Mouse (Mus musculus) liver, embryonic 13.5 days (tissue): Measurements from ENCODE around the gene 1700066M21Rik. TPM values are rescaled to one million over a fixed set of nuclear protein-coding genes. Genes with fewer than 3 reads are reported as not detected.

Experiments used
- ATAC-seq: fragments of 200-750 bp; cut with Nextera tagmentation; 2 replicates; pipeline ENCODE4 v1.8.0; 2017; ENCODE audit warnings: low read depth, mild to moderate bottlenecking, moderate number of reproducible peaks, moderate library complexity
- DNase-seq: peaks from one replicate; pipeline ENCODE4 v3.0.0; 2022
- H3K27ac ChIP-seq: fragments of 300-500 bp; sonication (generic); 2 replicates; pipeline ENCODE4 v1.5.1; 2015; ENCODE audit warnings: moderate library complexity, mild to moderate bottlenecking, inconsistent platforms
- H3K27me3 ChIP-seq: fragments of 300-500 bp; sonication (generic); 2 replicates; pipeline ENCODE4 v1.6.1; 2015; ENCODE audit warnings: mild to moderate bottlenecking, inconsistent platforms
- H3K36me3 ChIP-seq: fragments of 300-500 bp; sonication (generic); 2 replicates; pipeline ENCODE4 v1.6.1; 2015; ENCODE audit warnings: mild to moderate bottlenecking, inconsistent platforms
- H3K4me1 ChIP-seq: fragments of 300-500 bp; sonication (generic); replicated peaks from 2 replicates; pipeline ENCODE4 v1.6.1; 2015; ENCODE audit warnings: inconsistent platforms
- H3K4me2 ChIP-seq: fragments of 300-500 bp; sonication (generic); 2 replicates; pipeline ENCODE4 v1.6.1; 2015; ENCODE audit warnings: inconsistent platforms, mild to moderate bottlenecking, moderate library complexity
- H3K4me3 ChIP-seq: fragments of 300-500 bp; sonication (generic); replicated peaks from 2 replicates; pipeline ENCODE4 v1.5.1; 2015; ENCODE audit warnings: mild to moderate bottlenecking, inconsistent platforms
- H3K9ac ChIP-seq: fragments of 300-500 bp; sonication (generic); 2 replicates; pipeline ENCODE4 v1.6.1; 2015; ENCODE audit warnings: mild to moderate bottlenecking, inconsistent platforms
- H3K9me3 ChIP-seq: fragments of 300-500 bp; sonication (generic); replicated peaks from 2 replicates; pipeline ENCODE4 v1.6.1; 2016; ENCODE audit warnings: inconsistent platforms
- WGBS: fragments of 180-500 bp; shearing (Covaris S2); methylation state at CpG from one replicate; pipeline ENCODE4 v1.1.7; 2015; ENCODE audit not compliant: insufficient replicate concordance; 5-methylcytosine and 5-hydroxymethylcytosine counted together
- polyA plus RNA-seq: library from polyadenylated mRNA; unstranded; fragments of >200 nt; fragmentation: Nextera tagmentation; extraction: Ambion mirVana; gene quantifications from 2 replicates; pipeline ENCODE4 v1.2.1, GENCODE M21; 2015

The 1700066M21Rik gene
- polyA plus RNA-seq, 1 experiment from 2014 or later = 8.9 TPM

- Histone ChIP-seq H3K4me1 (0 out of 2 replicates have a peak, but pooled peaks cover 2% of the 10 kb centered on the region), H3K36me3 (peaks cover 42% of the 10 kb centered on the region), H3K27me3 (no peaks in the 10 kb centered on the region), H3K4me2 (no peak overlapping the region), H3K9me3 (no peaks in the 10 kb centered on the region), H3K9ac (no peak overlapping the region), H3K4me3 (no peak overlapping the region), H3K27ac (no peak overlapping the region)
- 49% methylated on average over 3 of the region's 3 CpGs for WGBS
- ATAC-seq (no peak), DNase-seq (peak; percentile 18)
These were observed 16.6 kb downstream of the 1700066M21Rik start for GRCm38 (mm10) chr1:57394051-57394450.

GRCm38 (mm10) chr1:57400321-57400720 lies 22.9 kb downstream of the 1700066M21Rik start:
- no peak for ATAC-seq

GRCm38 (mm10) chr1:57400877-57401276 lies 23.5 kb downstream of the 1700066M21Rik start:
- Histone ChIP-seq H3K27ac (no peak overlapping the region), H3K4me3 (no peak overlapping the region), H3K27me3 (no peaks in the 10 kb centered on the region), H3K9ac (no peak overlapping the region), H3K4me2 (no peak overlapping the region), H3K36me3 (peaks cover 33% of the 10 kb centered on the region), H3K9me3 (no peaks in the 10 kb centered on the region), H3K4me1 (peaks cover 12% of the 10 kb centered on the region)
- DNase-seq (no peak), ATAC-seq (no peak)
- 80% methylated on average over 2 of the region's 2 CpGs for WGBS

More at GRCm38 (mm10) chr1:57400321-57400720, 22.9 kb downstream of the 1700066M21Rik start:
- Histone ChIP-seq H3K9ac (no peak overlapping the region), H3K4me2 (no peak overlapping the region), H3K36me3 (peaks cover 36% of the 10 kb centered on the region), H3K9me3 (no peaks in the 10 kb centered on the region), H3K4me3 (no peak overlapping the region), H3K27ac (no peak overlapping the region), H3K4me1 (peaks cover 8% of the 10 kb centered on the region), H3K27me3 (no peaks in the 10 kb centered on the region)
- WGBS = 84% methylated on average over 2 of the region's 2 CpGs
- no peak for DNase-seq

- Histone ChIP-seq H3K36me3 (peaks cover 25% of the 10 kb centered on the region), H3K27ac (no peak overlapping the region), H3K4me3 (no peak overlapping the region), H3K4me1 (peaks cover 13% of the 10 kb centered on the region), H3K9ac (no peak overlapping the region), H3K4me2 (no peak overlapping the region), H3K27me3 (no peaks in the 10 kb centered on the region), H3K9me3 (no peaks in the 10 kb centered on the region)
- 82% methylated on average over 5 of the region's 5 CpGs for WGBS
- no peak for DNase-seq
- no peak for ATAC-seq
These were observed 24.7 kb downstream of the 1700066M21Rik start for GRCm38 (mm10) chr1:57402116-57402515.

GRCm38 (mm10) chr1:57406187-57407151 lies 29.0 kb downstream of the 1700066M21Rik start, which contains the start of the genes Maip1 and Tyw5:
Gene Maip1 (plus strand): TSS chr1:57406328.
Gene Tyw5 (minus strand): TSS chr1:57407101.
- 0 out of 2 replicates have a peak, but pooled peaks cover 2% of the 10 kb centered on the region for H3K36me3 ChIP-seq
- H3K9ac ChIP-seq = peak within 1 kb of the TSS; percentile 91
- peak within 1 kb of the TSS; percentile 89 for H3K4me3 ChIP-seq
- peak within 1 kb of the TSS; percentile 84 for H3K4me2 ChIP-seq
- WGBS = under 1% methylated on average over 72 of the region's 72 CpGs
- H3K4me1 ChIP-seq = peaks cover 32% of the 10 kb centered on the region
- H3K27ac ChIP-seq = peak within 1 kb of the TSS; percentile 92
- H3K27me3 ChIP-seq = no peaks in the 10 kb centered on the region
- peak; percentile 68 for DNase-seq
- H3K9me3 ChIP-seq = no peaks in the 10 kb centered on the region
- ATAC-seq = peak; percentile 85

GRCm38 (mm10) chr1:57408994-57409393 lies 31.6 kb downstream of the 1700066M21Rik start:
- WGBS = 53% methylated on average over 2 of the region's 2 CpGs
- H3K4me1 ChIP-seq = peaks cover 32% of the 10 kb centered on the region
- no peak for DNase-seq
- no peaks in the 10 kb centered on the region for H3K9me3 ChIP-seq
- H3K27ac ChIP-seq = no peak overlapping the region
- H3K27me3 ChIP-seq = no peaks in the 10 kb centered on the region
- no peak overlapping the region for H3K4me3 ChIP-seq
- H3K9ac ChIP-seq = no peak overlapping the region
- peak overlapping the region; percentile 8; the same call in 1 of the 2 replicates for H3K4me2 ChIP-seq
- no peak for ATAC-seq
- peaks cover 25% of the 10 kb centered on the region for H3K36me3 ChIP-seq

- Histone ChIP-seq H3K27ac (no peak overlapping the region), H3K4me2 (no peak overlapping the region), H3K27me3 (no peaks in the 10 kb centered on the region), H3K4me1 (peaks cover 7% of the 10 kb centered on the region), H3K9me3 (no peaks in the 10 kb centered on the region), H3K9ac (no peak overlapping the region), H3K36me3 (peaks cover 45% of the 10 kb centered on the region), H3K4me3 (no peak overlapping the region)
- no peak for DNase-seq
- ATAC-seq = no peak
- 67% methylated on average over 2 of the region's 2 CpGs for WGBS
These were observed 36.0 kb downstream of the 1700066M21Rik start for GRCm38 (mm10) chr1:57413397-57413796.

GRCm38 (mm10) chr1:57423696-57424095 lies 46.3 kb downstream of the 1700066M21Rik start:
- Histone ChIP-seq H3K27me3 (no peaks in the 10 kb centered on the region), H3K27ac (no peak overlapping the region), H3K4me2 (no peak overlapping the region), H3K4me3 (no peak overlapping the region), H3K9ac (no peak overlapping the region), H3K4me1 (no peaks in the 10 kb centered on the region), H3K9me3 (no peaks in the 10 kb centered on the region), H3K36me3 (no peaks in the 10 kb centered on the region)
- DNase-seq (no peak), ATAC-seq (no peak)
- 13% methylated on average over 1 of the region's 1 CpGs for WGBS

GRCm38 (mm10) chr1:57428368-57429308 lies 51.2 kb downstream of the 1700066M21Rik start:
- H3K4me1 ChIP-seq = no peaks in the 10 kb centered on the region

GRCm38 (mm10) chr1:57429786-57430483 lies 52.5 kb downstream of the 1700066M21Rik start:
- no peak overlapping the region for H3K4me3 ChIP-seq
- no peak overlapping the region for H3K4me2 ChIP-seq
- WGBS = 17% methylated on average over 12 of the region's 12 CpGs
- H3K36me3 ChIP-seq = no peaks in the 10 kb centered on the region
- no peaks in the 10 kb centered on the region for H3K4me1 ChIP-seq
- peaks cover 3% of the 10 kb centered on the region; the same call in 1 of the 2 replicates for H3K27me3 ChIP-seq
- no peak for DNase-seq
- H3K9ac ChIP-seq = no peak overlapping the region
- ATAC-seq = no peak
- H3K27ac ChIP-seq = no peak overlapping the region
- H3K9me3 ChIP-seq = no peaks in the 10 kb centered on the region

More at GRCm38 (mm10) chr1:57428368-57429308, 51.2 kb downstream of the 1700066M21Rik start:
- Histone ChIP-seq H3K9ac (no peak overlapping the region), H3K9me3 (no peaks in the 10 kb centered on the region), H3K27ac (no peak overlapping the region), H3K4me3 (no peak overlapping the region), H3K27me3 (peaks cover 3% of the 10 kb centered on the region; the same call in 1 of the 2 replicates), H3K36me3 (no peaks in the 10 kb centered on the region), H3K4me2 (no peak overlapping the region)
- WGBS = 50% methylated on average over 16 of the region's 16 CpGs
- no peak for ATAC-seq
- peak; percentile 24 for DNase-seq
